Mouse (Mus musculus) left cerebral cortex, postnatal 10 days (tissue): Measurements from ENCODE around the gene Flt4. TPM values are rescaled to one million over a fixed set of nuclear protein-coding genes. Genes with fewer than 3 reads are reported as not detected.

Source experiments
- DNase-seq, 2 experiments: peaks; one replicate each; pipeline ENCODE4 v3.0.0; 2021 to 2022; ENCODE audit warnings: low spot score in 2 of 2, mixed read lengths in 1 of 2; ENCODE audit errors: extremely low spot score in 1 of 2
- intact Hi-C: fragments of 180-260 bp; cut with DNase I; formaldehyde crosslinking; loops from one replicate; pipeline ENCODE4 v1.15.1; 2025
- total RNA-seq, 2 experiments: library from RNA; stranded (reverse); gene quantifications; 2 replicates each; pipeline ENCODE4 v1.2.3; 2021

Gene Flt4
- total RNA-seq, 2 experiments from 2014 or later, result 3.4 to 3.8 TPM

- DNase-seq, result no peak
- intact Hi-C loops, result no loop called here
These were observed 26.6 kb downstream of the Flt4 start for GRCm38 (mm10) chr11:49635671-49636070.

GRCm38 (mm10) chr11:49636449-49636848 lies 27.4 kb downstream of the Flt4 start:
- intact Hi-C loops, result no loop called here
- no peak for DNase-seq

DNA sequence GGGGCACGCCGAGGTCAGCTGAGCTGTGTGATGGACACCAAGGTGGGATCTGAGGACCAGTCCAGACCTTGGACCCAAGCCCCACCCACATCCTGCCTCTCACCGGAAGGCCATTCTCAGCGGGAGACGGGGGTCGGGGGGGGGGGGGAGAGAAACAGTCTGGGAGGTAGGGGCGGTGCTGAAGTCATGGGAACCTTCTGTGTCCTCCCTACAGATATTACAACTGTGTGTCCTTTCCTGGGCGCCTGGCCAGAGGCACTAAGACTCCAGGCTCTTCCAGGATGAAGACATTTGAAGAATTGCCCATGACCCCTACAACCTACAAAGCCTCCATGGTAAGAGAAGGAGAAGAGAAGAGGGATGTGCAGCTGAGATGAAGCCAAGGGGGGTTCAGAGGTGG lies 36.6 kb downstream of the Flt4 start:
- intact Hi-C loops, result no loop called here
- DNase-seq, result no peak

DNA sequence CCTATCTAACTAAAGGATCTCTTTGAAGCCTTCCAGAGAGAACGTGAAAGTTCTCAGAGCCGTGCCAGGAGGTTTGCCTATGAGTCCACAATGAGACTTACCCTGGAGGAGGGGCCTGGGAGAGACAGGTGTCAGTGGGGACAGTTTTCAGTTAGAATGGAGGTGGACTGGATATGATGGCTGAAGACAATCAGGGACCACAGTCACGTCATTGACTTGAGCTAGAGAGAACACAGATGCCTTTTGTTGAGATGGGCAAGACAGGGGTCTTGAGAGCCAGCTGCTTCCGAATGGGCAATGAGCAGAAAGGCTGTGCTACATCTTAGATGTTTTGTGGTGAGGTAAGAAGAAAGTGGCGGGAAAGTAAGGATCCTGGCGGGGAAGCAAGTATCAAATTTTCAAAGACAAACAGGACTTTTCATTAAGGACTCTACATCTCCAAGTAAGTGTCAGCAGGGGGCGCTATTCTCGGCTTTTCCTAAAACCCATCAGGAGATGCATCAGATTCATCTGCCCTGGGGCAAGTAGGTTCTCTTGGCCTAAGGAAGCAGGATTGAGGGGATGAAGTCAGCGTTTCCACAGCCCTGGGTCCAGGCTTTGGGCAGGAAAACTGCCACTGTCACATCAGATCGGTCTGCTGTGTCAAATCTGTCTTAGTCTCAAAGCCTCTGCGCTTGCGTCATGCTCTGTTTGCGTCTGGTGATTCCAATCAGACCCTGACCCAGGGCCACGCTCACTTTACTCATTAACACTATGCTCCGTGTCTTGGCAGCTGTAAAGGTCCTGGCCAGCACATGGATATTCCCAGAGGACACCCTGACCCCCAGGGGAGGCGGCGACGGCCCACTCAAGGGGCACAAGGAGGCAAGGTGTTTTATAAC lies 41.3 kb downstream of the Flt4 start:
- intact Hi-C loops, result loop anchor here (10.0 kb wide), 1 partner anchor 304 kb away; no protein-coding TSS in a partner anchor
- no peak for DNase-seq

GRCm38 (mm10) chr11:49650994-49651761 lies 42.1 kb downstream of the Flt4 start:
- intact Hi-C loops, result loop anchor here (10.0 kb wide), 1 partner anchor 304 kb away; no protein-coding TSS in a partner anchor
- DNase-seq, result no peak

GRCm38 (mm10) chr11:49651762-49652322 lies 42.8 kb downstream of the Flt4 start:
- DNase-seq, result no peak
- intact Hi-C loops, result loop anchor here (10.0 kb wide), 1 partner anchor 303 kb away; no protein-coding TSS in a partner anchor

DNA sequence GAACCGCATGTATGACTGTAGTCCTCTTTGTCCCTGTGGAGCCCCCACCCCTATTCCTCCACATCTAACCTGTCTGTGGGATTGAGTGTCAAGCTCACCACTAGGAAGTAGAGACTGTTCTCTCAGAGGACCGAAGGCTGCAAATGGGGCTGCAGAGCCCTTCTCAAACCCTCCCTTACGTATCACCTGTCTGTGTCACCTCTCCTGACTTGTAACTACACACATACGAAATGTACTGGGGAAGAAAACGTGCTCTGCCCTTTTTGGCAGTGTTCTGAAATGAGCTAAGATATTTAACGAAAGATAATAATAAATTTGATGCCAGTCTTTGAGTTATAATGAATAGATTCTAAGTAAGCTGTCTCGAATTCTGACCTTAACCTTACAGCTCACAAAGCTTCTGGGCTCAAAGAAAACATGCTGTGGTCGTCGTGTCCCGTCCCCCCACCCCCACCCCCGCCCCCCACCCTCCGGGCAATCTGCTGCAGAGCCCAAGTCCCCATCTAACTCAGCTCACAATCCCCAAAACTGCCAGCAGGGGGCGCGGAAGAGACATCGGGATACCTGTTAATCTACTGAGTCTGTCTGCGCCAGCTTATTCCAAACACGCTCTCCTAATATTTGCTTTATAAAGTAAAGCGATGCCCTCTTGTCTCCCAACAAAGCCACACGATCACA lies 43.5 kb downstream of the Flt4 start:
- intact Hi-C loops, result loop anchor here (10.0 kb wide), 1 partner anchor 302 kb away; no protein-coding TSS in a partner anchor
- DNase-seq, result peak; percentile 79 to 88

DNA sequence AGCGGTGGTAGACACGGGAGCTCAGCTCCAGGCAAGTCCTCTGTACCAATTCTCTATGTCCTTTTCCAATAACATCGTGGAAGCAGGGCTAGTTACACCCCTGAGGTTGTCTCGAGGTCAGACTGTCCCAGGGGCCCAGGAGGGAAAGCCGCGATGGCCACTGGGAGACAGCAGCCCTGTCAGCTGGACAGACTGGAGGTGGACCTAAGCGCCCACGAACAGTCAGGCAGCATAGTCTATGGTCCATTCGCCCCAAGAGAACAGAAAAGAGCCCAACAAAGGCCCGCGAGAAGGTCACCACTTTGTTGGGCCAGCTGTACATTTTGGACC lies 44.0 kb downstream of the Flt4 start:
- intact Hi-C loops, result loop anchor here (10.0 kb wide), 1 partner anchor 302 kb away; no protein-coding TSS in a partner anchor
- DNase-seq, result no peak

- DNase-seq, result no peak
- intact Hi-C loops, result loop anchor here (10.0 kb wide), 1 partner anchor 300 kb away; no protein-coding TSS in a partner anchor
These were observed 45.6 kb downstream of the Flt4 start for GRCm38 (mm10) chr11:49654651-49655050.

GRCm38 (mm10) chr11:49655501-49655900 lies 46.4 kb downstream of the Flt4 start:
- no peak for DNase-seq
- intact Hi-C loops, result loop anchor here (10.0 kb wide), 1 partner anchor 299 kb away; no protein-coding TSS in a partner anchor

- intact Hi-C loops, result loop anchor here (10.0 kb wide), 1 partner anchor 297 kb away; no protein-coding TSS in a partner anchor
- peak in 1 of 2 experiments; percentile 72 for DNase-seq
These were observed 49.0 kb downstream of the Flt4 start for GRCm38 (mm10) chr11:49658065-49658464.

DNA sequence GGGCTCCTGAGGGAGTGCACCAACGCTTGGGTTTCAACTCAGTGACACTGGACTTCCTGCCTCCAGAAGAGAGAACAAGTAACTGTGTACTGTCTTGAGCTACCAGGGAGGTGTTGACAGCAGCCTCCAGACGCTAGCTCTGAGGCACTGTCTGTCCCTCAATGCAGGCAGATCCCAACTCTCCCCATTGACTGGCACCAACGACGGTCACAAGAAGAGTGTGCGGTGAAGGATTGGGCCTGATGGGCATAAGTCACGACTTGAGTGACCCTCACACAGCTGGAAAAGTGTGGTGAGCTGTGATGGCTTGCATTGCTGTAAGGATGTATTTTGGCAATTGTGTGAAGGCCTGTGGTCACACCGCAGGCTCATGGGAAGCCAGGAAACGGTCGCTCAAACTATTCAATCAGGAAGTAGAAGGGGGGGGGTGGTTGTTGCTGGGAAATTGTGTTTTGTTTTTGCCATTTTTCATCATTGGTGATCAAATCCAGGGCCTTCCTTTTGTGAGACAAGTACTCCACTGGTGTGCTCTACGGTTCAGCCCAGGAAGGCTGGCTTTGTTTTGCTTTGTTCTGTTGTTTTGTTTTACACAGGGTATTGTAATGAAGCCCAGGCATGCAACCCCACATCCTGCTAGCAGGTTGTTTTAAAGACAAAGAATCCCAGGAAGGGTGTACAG lies 49.9 kb downstream of the Flt4 start:
- intact Hi-C loops, result loop anchor here (10.0 kb wide), 1 partner anchor 296 kb away; no protein-coding TSS in a partner anchor
- no peak for DNase-seq

DNA sequence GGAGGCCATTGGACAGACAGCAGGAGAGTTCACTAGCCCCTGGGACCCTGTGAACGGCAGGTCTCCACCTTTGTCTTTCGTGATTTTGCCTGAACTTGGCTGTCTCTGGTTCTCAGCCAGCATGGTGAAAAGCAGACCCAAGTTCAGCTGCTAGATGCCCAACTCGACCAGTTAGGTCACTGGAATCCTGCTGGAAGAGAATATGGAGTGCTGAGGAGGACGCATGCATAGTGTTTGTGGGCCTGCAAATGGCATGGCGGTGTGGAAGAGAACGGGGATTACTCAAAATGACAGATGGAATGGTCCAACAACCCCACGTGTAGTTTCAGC lies 50.4 kb downstream of the Flt4 start:
- DNase-seq, result no peak
- intact Hi-C loops, result loop anchor here (10.0 kb wide), 1 partner anchor 295 kb away; no protein-coding TSS in a partner anchor

- intact Hi-C loops, result no loop called here
- DNase-seq, result no peak
These were observed 53.3 kb downstream of the Flt4 start for GRCm38 (mm10) chr11:49662292-49662780.

DNA sequence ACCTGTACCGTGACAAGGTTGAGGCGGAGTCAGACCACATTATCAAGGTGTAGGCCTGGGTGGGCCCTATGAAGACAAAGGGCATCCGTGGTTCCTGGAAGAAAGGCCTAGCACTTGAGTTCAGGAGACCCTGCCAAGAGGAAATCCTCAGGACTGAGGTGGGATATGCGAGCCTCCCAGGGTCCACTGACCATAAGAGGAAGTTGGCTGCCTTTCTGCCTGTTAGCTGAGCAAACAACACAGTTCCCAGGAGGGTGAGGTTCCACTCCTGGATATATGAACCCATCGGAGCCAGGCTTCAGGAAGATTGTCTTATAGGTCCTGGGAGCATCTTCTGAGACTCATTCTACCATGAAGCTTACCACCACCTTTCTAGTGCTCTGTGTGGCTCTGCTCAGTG lies 54.2 kb downstream of the Flt4 start, which contains the start of gene Scgb3a1:
Scgb3a1 (plus strand) TSS at position 301 of the 400 bp plus-strand sequence.
- intact Hi-C loops, result no loop called here
- no peak for DNase-seq

DNA sequence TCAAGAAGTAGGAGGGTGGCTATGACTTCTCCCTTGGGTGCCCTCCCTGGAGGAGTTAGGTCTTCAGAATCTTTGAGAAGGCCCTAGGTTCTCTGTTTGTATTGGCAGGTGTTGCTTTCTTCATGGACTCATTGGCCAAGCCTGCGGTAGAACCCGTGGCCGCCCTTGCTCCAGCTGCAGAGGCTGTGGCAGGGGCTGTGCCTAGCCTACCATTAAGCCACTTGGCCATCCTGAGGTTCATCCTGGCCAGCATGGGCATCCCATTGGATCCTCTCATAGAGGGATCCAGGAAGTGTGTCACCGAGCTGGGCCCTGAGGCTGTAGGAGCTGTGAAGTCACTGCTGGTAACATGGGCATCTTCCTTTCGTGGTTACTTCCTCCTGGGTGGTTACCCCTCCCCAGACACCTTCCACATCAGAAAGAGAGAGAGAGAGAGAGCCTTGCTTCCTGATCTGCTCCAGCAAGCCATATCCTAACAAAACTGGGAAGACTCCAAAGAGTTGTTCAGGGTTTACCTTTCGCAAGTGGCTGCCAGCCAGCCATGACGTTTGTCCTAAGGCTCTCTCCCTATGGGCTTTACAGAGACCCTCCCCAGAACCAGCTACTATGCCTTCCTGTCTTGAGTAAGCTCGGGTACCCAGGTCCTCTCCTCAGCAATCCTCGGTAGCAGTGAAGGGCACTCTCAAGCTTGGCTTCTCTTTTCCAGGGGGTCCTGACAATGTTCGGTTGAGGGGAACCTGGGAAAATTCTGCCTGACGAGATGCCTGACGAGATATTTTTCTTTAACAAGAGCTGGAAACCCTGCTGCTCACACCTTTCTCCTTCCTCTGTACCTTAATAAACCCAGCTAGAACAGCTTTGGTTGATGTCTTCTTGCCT lies 55.4 kb downstream of the Flt4 start:
- no peak for DNase-seq
- intact Hi-C loops, result no loop called here

DNA sequence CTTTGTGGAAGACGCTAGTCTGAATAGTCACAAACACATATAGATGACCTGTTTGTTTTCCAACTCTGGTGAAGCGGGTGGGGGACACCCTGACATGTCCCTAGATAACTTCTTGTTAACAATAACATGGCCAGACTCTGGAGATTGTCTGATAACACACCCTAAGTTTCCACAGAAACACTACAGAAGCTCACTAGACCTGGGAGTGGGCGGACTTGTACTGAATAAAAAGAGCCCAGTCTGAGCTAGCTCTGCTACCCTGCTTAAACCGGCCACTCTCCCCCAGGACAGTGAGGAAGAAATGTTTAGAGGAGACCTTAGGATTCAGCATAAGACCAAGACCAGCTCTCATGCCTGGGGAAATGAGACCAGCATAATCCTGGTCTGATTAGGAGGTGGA lies 56.4 kb downstream of the Flt4 start:
- no peak for DNase-seq
- intact Hi-C loops, result no loop called here
